Mouse (Mus musculus) MEL-GATA-1-ER (cell line): ENCODE measurements around the gene Itga2.
A peak's percentile ranks its signal among the peaks of the same experiment; 100 is the strongest.

Experiments
- DNase-seq: peaks from one replicate; pipeline ENCODE4 v3.0.0-alpha.2; 2012; ENCODE audit warnings: low read depth; ENCODE audit errors: extremely low read depth

Gene Itga2

DNA sequence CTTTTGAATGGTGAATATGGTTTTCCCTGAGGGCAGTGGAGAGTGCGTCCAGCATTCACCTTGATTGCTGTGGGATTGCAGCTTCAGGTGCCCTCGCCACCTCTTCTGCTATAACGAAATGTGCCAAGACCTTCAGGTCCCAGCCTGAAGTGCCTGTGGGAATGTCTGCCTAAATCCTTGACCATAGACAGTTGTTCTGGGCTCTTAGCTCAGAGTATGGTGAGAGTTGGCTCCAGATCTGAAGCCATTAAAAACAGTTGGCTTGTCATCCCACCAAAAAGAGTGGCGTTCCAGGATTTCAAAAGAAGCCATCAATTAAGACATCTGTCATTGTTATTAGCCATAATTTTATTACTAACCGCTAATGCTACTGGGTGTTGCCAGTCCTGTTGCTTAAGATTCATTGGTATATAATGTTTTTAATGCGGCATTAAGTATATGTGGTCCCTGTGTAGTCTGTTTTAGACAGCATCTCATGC lies 106.5 kb downstream of the Itga2 start:
- DNase-seq = no peak

DNA sequence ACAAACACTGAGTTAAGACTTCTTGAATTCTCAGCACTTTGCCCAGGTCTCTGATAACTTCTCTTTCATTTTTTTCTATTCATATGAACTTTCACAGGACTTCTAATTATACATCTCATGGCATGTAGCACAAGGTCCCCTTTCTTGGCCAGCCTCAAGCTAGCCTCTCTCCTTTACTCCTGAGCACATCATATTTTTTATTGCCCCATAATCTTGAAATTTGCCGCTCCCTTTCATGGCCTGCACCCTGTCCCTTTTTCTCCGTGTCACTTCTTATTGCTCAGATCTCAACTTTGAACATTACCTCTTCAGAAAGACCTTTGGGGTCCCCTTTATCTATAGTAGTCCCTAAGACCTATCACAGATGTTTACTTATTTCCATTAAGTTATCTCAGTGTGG lies 109.0 kb downstream of the Itga2 start:
- no peak for DNase-seq

DNA sequence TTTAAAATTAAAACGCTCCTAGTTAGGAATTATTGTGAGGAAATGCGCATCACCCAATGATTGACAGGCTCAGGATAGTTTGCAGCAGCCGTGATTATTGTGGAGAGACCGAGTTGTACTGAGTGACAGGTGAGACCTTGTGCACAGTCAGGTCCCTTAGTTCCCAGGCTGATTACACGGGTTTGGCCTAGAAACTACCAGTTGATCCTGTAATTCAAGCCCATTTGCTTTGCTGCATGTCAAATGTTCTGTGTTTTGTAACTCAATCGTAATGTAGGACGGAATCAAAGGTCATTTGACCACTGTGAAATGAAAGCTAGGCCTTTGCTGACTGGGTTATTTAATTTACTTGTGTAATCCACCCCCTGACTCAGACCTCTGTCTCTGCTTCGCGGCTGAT lies 113.4 kb downstream of the Itga2 start:
- DNase-seq = no peak

DNA sequence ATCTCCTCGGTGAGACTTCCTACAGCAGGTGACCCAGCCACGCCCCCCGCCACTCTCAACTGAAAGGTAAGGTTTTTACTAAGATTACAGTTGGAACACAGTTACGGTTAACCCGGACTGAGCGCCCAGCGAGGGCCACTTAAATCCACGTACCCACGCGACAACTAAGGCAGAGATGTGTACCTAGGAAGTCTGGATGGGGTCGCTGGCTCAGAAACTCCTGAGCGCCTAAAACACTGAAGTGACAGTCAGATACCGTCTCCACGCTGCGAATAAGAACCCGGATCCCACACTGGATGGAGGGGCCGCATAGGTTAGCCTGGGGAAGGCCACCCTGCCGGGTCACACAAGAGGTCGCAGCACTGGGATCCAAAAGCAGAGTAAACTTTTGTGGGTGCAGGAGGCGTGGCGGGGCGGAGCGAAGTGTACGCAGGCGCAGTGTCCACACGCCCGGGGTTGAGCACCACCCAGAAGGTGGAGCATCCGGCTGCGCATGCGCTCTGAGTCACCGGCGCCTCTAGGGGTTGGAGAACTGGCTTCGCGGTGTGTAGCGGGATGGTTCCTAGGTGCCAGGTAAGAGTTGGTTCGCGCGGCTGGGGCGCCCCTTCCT lies 114.0 kb downstream of the Itga2 start, which contains the start of gene Mocs2:
Gene Mocs2 (plus strand): TSS at position 486 of the 610 bp plus-strand sequence.
- DNase-seq = peak; percentile 66

DNA sequence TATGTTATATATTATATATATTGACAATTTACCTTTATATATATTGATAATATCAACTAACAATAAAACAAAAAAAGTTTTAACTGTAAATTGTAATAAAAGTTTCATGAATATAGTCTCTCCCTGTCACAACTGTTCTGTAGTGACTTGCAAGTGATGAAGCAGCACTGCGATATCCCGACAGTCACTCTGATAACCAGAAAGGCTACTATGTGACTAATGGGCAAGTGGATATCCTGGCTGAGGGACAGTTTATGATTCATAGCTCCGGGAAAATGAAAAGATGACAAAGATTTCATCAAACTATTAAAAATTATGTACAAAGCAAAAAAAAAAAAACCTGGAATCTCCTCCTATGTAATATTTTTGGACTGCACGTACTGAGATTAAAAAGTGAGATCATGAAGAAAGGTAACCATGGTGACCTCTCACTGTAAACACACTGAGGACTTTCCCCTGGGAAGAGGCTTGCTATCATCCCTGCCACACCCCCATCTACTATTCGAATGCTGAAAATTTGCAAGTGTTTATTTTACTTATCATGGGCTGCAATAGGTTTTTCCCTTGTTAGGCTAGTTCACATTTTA lies 122.2 kb downstream of the Itga2 start:
- DNase-seq = no peak

DNA sequence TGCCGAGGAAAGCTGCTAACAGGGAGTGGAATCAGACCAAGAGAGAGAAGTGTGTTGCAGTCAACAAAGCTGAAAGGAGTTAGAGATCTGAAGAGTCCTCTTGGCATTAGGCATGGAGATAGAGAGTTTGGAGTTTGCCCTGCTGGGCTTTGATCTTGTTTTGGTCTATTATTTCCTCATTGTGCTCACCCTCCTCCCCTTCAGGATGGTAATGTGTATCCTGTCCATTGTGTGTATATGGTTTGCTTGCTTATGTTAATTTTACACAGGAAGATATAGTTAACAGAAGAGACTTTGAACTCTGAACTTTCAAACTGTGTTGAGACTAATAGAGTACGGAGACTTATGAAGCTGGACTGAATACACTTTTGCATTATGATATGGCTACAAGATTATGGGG lies 128.9 kb downstream of the Itga2 start:
- DNase-seq = no peak

DNA sequence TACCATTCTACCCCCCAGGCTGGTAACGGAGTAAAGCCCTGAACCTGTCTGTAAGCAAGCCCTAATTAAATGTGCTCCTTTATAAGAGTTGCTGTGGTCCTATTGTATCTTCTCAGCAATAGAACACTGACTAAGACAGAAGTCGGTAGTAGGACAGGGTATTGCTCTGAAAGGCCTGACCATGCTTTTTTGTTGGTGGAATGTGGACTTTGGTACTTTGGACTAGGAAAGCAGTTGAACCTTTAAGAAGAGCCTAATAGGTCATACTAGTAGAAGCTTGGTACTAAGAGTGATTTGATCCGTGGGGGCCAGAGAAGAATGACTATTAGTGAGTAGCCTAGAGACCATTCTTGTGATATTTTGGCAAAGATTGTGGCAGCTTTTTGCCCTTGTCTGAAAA lies 130.0 kb downstream of the Itga2 start:
- no peak for DNase-seq

DNA sequence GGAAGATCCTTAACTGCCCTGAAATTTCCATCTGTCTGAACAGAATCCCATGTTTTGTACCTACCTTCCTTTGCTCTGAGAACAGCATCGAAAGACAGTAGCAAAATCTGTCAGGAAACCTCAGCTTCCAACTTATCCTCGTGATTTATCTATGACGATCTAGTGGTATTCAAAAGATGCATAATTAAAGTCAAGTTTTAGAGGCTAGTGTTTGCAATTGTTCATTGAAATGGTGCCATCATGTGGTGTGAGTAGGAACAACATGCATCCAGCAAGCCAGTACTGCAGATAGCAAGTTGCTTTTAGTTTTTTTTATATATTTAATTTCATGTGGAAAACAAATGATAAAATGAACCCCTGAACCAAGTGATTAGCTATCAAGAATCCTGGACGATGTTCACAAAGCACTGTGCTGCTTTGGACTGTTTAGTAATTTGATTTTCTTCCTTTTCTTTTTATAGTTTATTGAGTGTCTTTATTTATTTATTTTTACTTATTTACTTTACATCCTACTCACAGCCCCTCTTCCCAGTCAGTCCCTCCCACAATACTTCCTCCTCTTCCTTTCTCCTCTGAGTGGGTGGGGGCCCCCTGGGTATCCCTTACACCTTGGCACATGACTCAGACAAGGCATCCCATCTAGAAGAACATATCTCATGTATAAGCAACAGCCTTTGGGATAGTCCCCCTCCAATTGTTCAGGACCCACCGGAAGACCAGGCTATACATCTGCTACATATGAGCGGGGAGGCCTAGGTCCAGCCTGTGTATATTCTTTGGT lies 138.5 kb downstream of the Itga2 start:
- DNase-seq = peak; percentile 44

DNA sequence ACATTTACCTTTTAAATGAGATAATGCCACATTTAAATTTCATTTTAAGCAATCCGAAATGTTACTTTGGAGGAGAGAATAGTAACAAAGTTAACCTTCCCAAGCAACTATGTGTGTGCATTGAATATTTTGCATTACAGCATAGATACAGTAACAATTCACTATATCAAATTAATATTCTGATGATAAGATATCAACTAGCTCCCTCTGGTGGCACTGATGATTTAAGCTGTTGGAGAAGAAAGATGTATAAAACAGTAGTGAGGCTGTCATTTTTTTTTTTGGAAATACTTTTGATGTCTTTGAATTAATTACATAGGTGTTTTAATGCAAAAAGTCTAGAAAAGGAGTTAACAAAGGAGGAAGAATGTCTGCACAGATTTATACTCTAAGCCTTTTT lies 140.4 kb downstream of the Itga2 start:
- DNase-seq = peak; percentile 11
